Mouse (Mus musculus): ENCODE data around the gene Gm45213.

The Gm45213 gene

DNA sequence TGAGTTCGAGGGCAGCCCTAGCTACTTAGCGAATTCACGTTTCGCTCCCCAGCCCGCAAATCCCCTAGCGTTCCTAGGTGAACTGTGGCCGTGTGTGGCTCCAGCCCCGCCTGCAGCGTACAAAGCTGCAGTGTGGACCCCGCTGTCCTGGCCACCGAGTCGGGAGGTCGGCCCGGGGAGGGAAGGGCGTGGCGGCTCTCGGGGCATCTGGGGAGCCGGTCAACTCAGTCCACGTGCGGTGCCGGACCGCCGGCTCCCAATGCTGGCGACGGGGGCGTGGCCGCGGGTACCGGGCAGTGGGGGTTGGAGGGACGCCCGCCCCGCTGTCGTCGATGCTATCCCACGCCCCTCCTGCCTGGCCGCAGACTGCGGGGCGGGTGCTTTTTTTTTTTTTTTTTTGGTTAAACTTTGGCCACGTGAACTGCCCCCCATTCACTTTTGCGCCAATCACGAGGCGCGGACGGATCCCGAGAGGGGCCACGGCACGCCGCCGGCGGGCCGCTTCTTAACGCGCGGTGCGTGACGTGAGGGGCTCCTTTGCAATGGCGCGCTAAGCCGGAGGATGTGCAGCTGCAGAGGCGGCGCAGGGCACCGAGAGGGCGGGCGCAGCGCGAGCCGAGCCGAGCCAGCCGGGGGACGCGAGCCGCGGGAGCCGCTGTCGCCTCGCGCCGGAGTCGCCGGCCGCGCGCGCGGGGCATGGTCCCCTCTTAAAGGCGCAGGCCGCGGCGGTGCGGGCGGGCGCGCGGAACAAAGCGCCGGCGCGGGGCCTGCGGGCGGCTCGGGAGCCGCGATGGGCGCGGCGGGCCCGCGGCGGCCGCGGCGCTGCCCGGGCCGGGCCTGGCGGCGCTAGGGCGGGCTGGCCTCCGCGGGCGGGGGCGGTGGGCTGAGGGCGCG is 65.8 kb downstream of the Gm45213 start, which contains the start of gene Chsy1:
Gene Chsy1, plus strand, starts transcription at position 555 of the 894 bp plus-strand sequence.
- DNase-seq: peak; percentile 95

- peak; percentile 62 for DNase-seq
Measured at GRCm38 (mm10) chr7:66109855-66110635, 66.6 kb downstream of the Gm45213 start.

- DNase-seq: peak; percentile 32
Measured at GRCm38 (mm10) chr7:66110636-66111112, 67.3 kb downstream of the Gm45213 start.

GRCm38 (mm10) chr7:66111211-66111610 is 67.8 kb downstream of the Gm45213 start:
- DNase-seq: no peak
